Mouse (Mus musculus) adrenal gland, adult 8-10 months (tissue): ENCODE data around the gene Zzz3. TPM values are rescaled to one million over a fixed set of nuclear protein-coding genes. Genes with fewer than 3 reads are reported as not detected.

Source experiments
- DNase-seq: peaks from one replicate; pipeline ENCODE4 v3.0.0; 2022
- total RNA-seq, 4 experiments: library from RNA; stranded (reverse); gene quantifications; 2 replicates each; pipeline ENCODE4 v1.2.4; 2022

The Zzz3 gene
- total RNA-seq, 4 experiments from 2014 or later = 31.3 to 52.7 (median 48.1) TPM

DNA sequence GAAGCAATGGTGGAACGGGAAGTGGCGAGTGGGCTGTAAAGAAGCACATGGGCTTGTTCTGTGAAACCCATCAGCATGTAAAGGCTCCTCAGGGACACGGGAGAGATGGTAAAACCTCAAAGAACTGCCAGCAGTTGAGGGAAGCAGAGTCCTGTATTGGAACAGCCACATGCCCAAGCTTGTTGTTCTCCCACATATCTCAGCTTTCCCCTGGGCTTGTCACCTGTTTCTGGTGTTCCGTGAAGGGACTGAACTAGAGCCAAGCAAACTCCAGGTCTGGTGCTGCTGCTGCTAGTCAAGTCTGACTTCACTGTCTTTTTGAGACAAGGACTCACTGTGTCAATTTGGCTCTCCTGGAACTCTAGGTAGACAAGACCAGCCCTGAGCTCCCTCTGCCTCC is 72.0 kb downstream of the Zzz3 start:
- DNase-seq = no peak

GRCm38 (mm10) chr3:152468032-152468431 is 72.8 kb downstream of the Zzz3 start:
- DNase-seq = no peak

- DNase-seq = no peak
Observed at GRCm38 (mm10) chr3:152468569-152469041, 73.3 kb downstream of the Zzz3 start.

DNA sequence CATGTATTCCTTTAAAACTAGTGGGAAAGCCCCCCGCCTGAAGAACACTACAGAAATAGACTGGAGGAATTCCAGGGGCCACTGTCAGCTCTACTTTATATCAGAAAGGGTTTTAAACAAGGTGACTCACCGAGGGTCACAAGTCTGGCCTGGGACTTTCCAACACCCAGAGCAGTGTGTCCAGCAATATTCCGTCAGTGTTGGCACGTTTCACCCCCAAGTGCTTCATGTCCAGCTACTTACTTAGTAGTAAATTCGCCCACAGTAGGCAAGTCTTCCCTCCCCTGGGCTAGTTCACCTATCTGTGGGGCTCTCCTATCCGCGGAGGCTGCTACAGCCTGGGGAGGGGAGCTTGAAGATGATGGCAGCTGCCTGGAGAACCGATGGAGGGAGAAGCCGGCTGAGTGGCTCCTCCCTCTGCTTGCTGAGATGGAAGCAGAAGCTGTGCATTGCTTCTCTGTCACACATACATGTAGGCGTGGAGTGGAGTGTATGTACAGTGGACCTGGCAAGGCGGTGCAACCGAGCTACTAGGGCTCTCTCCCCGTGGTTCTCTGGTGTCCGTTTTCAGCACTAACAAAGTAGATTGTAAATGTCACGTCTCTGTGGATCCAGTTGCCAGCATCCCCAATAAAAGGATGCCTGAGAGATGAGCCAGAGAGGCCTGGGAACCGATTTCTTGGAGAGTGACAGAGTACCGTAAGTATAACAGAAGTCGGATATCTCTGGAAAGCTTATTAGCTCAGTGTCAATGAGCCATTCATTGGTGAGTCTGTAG is 74.3 kb downstream of the Zzz3 start:
- no peak for DNase-seq

GRCm38 (mm10) chr3:152470347-152470746 is 75.1 kb downstream of the Zzz3 start:
- no peak for DNase-seq

DNA sequence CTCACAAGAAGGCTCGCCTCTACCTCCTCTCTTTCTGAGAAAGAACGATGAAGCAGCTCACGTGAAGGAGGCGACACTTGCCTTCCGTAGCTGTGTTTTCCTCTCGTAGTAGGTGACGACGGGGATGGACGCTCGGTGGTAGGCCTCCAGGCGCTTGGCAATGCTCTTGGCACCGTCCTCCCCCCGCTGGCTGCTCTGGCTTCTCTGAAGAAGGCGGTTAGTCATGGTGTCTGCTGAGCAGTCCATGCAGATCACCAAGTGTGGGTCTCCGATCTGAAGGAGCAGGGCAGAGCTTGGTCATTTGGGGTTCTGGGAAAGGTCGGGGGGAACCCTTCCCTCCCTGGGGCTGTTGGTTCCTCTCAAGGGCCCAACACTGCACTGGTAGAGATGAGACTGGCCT is 77.4 kb downstream of the Zzz3 start:
- no peak for DNase-seq

GRCm38 (mm10) chr3:152474582-152475277 is 79.5 kb downstream of the Zzz3 start:
- peak; percentile 31 for DNase-seq

DNA sequence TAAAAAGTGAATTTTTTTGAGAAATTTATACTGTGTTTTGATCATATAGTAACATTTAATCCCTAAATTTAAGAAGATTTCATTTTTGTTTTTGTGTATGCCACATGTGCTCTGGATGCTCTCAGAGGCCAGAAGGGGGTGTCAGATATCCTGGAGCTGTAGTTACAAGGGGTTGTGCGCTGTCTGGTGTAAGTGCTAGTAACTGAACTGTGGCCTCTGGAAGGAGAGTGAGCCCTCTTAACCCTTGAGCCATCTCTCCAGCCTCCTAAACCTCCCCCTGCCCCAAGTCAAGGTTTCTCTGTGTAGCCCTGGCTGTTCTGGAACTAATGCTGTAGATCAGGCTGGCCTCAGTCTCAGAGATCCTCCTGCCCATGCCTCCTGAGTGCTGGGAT is 80.0 kb downstream of the Zzz3 start:
- no peak for DNase-seq

DNA sequence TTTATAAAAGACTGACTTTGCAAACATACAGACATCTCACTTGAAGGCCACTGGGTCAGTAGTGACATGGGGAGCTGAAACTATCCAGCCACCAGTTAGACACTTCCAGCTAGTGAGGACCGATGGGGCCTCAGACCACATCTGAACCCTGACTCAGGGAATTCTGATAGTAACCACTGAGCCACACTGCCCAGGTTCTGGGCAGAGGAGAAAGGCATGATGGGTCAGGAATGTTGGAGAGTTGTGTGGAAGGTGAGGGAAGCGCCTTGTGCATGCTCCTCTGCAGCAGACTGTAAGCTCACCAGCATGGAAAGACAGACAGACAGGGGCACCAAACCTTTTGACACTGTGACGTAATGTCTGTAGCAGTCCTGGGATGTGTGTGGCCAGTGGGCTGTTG is 80.6 kb downstream of the Zzz3 start:
- DNase-seq = no peak

DNA sequence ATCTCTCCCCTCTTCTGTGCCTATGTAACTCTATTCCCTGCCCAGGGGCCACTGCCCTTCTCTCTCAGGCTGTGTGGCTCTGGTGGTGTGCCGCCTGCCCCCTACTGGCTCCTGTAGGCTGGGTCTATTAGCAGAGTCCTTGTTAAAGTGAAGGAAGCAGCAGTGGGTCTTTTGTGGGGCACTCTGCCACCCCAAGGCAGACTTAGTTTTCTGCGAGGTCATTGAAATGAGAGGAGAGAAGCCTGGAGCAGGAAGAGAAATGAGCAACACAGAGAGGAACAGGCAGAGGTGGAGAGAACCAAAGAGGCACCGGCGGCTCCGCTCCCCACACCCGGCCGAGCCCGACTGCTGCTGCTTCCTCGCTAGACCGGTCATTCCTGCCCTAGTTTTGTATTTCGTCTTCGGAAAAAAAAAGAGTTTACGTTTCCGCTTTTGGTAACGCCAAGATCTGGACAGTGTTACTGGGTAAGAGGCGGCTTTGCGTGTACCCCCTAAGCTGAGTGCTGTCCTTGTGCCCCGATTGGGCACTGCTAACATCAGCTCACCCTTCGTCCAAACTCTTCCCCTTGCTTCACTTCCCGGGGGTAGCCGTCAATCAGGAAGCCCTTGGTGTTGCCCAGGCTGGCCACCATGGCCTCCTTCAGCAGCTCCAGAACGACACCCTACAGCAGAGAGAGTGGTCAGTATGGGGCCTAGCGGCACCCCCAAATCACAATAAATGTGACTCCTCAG is 82.7 kb downstream of the Zzz3 start:
- peak; percentile 59 for DNase-seq

DNA sequence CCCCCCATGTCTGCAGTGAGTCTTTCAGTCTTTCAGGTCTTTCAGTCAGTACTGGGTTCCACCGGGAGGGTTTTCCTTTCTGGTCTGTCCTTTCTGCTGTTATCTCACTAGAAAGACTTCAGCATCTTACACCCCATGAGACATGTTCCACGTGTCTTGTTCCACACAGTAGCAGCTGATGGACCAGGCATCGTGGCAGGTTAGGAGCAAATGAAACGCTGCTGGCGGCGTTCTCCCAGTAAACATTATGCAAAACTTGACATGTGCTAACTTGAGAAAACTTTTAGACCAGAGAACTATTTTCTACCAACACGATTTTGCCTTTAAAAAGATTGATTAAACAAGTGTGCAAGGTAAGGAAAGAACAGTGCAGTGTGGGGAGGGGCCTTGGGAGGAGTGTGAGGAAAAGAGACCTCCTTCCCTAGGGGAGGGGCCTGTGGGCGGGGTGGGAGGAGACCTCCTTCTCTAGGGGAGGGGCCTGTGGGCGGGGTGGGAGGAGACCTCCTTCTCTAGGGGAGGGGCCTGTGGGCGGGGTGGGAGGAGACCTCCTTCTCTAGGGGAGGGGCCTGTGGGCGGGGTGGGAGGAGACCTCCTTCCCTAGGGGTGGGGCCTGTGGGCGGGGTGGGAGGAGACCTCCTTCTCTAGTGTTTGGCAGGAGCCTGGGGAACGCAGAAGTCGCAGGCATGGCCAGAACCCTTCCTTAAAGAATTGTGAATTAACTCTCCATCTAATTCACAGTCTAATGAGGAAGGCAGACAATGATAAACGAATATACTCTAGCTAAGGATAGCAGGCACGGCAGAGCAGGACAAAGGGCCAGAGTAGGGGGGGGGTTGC is 83.5 kb downstream of the Zzz3 start:
- DNase-seq = peak; percentile 25

GRCm38 (mm10) chr3:152480336-152480735 is 85.1 kb downstream of the Zzz3 start:
- DNase-seq = no peak

- no peak for DNase-seq
Observed at GRCm38 (mm10) chr3:152482182-152482581, 86.9 kb downstream of the Zzz3 start.

DNA sequence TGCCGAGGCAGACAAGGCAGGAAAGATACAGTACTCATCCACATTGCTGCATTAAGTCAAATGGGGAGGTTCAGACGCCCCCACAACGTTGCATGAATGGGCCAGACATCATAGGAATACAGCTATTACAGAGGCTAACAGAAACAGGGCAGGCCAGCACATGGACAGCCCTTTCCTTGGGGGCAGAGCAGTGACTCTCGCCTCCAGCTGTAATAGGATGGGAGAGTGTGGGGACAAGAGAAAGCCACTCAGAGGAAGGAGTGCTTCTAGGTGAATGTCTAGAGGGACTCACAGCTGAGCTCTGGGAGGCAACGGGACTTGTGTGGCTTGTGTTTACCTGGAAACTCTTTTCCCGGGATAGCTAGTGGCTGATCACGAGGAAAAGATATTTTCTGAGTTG is 88.5 kb downstream of the Zzz3 start:
- DNase-seq = no peak

DNA sequence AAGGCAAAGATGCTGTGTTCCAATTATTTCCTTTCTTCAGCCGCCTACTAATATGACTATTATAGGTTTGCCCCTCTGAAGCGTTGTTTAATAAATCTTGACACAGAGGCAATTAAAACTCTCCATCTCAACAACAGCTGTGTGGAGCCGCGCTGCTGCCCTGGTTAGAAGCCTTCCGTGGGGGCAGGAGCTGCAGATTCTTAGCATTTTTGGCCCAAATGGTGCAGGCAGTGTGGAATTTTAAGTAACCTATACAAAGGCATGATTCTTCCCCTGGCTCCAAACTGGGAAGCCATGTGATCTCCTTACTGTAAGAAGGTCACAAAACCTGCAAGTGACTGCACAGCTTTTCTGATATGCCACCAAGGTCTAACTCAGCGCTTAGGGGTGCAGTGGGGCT is 88.9 kb downstream of the Zzz3 start:
- no peak for DNase-seq

DNA sequence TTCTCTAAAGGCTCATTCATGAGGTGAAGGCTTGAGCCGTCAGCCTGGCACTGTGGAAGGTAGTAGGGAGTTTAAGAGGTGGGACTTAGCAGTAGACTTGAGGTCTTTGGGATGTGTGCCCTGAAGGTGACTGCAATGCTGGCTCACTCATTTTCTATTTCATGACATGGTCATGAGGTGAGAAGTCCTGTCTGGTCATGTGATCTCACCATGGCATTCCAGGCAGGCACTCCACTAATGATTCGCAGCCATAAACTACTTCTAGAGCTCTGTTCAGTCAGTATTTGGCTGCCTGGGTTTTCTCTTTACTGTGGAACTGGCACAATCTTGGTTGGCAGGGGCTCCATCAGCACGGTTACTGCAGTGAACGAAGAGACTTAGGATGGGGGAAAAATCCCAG is 93.7 kb downstream of the Zzz3 start:
- no peak for DNase-seq

DNA sequence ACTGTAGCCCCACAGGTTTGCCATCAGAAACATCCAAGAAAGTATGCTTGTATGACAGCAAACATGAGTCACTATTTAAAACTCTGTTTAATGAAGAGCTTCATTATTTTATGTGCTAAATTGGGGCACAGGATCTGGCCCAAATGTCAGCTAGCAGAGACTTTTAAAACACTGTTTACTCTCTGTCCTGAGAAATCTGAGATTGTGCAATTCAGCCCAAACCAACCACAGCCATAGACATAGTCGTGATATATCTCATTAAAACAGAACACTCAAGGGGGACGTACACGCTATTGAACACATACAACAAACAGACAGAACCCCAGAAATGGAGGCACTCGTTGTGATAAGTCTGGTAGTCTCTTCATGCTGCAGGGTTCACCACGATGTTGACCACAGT is 95.2 kb downstream of the Zzz3 start:
- no peak for DNase-seq

GRCm38 (mm10) chr3:152492241-152492640 is 97.0 kb downstream of the Zzz3 start:
- DNase-seq = no peak

DNA sequence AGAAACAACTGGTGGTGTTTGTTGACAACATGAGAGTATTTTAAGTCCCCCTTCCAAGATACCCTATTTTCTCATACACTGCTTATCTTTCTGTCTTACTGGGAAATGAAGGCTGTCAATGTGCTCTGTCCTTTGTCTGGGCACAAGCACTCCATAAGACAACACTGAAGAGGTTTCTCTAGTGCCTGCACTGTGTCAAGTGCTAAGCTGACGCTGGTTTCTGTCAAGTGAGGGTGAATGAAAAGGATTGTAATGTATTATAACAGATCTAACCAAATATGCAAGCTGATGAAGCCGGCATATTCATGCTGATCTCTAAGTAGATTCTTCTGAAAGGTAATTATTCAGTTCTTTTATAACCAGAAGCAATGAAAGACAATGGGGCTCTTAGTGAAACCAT is 98.5 kb downstream of the Zzz3 start:
- DNase-seq = no peak

DNA sequence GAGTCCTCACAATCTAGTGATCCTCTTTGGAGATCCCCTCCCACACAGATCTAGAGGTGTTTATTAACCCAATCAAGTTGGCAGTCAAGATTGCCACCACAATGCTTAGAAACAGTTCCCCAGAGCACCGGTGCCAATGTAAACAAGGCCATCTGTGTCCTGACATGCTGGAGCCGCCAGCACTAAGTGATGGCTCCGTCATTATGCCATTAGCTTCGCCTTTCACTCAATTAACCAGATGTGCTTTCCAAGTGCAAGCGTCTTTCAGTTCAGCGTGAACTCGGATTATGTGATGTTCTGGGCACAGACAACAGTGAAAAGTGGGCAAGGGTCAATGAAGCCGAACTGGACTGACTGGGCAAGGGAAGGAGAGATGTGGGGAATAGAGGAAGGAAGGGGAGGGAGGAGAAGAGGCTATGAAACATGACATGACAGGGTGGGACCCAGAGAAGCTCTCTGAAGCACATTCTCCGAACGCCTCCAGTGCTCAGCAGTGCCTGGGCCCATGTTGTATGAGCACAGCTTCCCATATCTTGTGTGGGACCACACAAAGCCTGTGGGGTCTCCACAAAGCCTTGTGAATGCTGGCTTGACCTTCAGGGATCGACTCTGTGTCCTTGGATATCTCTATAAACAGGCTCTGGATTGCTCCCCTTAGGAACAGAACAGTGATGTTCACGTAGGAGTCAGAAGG is 99.5 kb downstream of the Zzz3 start:
- DNase-seq = no peak

DNA sequence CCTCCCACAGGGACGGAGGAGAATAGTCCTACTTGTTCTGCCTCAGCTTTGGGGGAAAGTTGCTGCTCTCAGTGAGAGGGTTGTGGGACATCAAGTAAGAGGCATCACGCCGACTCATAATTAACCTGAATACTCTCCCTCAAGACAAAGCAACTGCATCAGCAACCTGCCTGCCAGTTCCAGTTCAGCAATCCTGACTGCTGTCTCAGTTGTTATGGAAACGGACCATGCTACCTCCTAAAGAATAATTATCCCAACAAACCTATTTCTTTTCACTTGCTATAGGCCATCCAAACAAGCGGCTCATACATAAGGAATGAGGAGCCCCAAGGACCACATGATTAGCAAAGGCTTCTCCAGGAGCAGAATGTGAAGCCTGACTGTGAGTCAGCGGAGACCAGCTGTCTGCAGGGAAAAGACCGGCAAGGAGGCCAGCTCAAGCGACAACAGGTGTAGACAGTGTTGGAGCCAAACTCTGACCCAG is 100.2 kb downstream of the Zzz3 start:
- DNase-seq = no peak

DNA sequence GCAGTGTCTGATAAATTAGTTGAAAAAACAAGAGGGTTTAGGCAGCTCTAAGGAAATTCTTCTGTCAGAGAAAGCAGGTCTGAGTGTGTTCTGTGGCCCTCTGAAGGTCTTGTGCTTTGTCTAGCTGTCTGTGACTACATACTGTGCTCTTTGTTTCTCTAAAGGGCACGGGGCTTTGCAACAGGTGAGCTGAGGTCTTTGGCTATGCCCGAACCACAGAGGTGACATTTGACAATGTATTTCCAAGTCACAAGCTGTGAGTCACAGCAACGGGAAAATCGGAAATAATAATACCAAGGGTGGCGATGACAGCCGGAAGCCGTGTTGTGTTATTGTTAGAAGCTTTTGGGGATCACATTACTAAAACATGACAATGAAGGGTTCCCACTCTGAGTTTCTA is 101.8 kb downstream of the Zzz3 start:
- DNase-seq = no peak
